In genomic region chr8:44936481-44936961, GRCm38 (mm10) we compare ENCODE assay signal across 8 mouse cellular contexts. TPM values are rescaled to one million over a fixed set of nuclear protein-coding genes. Genes with fewer than 3 reads are reported as not detected.
A peak's percentile ranks its signal among the peaks of the same experiment; 100 is the strongest.
DNase-seq lines count a peak whose midpoint lies in the region; ATAC-seq lines count a peak whose summit lies in the region.
"Had no signal": no experiment of that assay in that cellular context is flagged by ENCODE, and none has a peak within 500 bp of the region (broad histone marks: within the 10 kb centered on the region; RNA-seq: fewer than 3 reads in every experiment).

No protein-coding gene starts in this region.

- DNase-seq in forebrain, embryonic 11.5 days (ENCODE audit: low spot score), result peak; percentile 73
- no peak for DNase-seq in T-cell, adult 2 months (ENCODE audit: low spot score)
- no peak for DNase-seq in thymus, postnatal 0 days (ENCODE audit: low spot score)

- peak overlapping the region; percentile 90; the same call in 1 of the 2 replicates for H3K27ac ChIP-seq in forebrain, embryonic 11.5 days (ENCODE audit: low read depth, low read length)
- H3K27ac ChIP-seq in limb, embryonic 15.5 days, result peak overlapping the region; percentile 94
- peak overlapping the region; percentile 96 for H3K27ac ChIP-seq in stomach, embryonic 15.5 days

- no peaks in the 10 kb centered on the region for H3K36me3 ChIP-seq in megakaryocyte, embryonic 14.5 days (replicated peaks; ENCODE audit: low read length)
- no peaks in the 10 kb centered on the region for H3K36me3 ChIP-seq in forebrain, embryonic 11.5 days (ENCODE audit: control insufficient read depth, insufficient read depth, low read length)
- H3K36me3 ChIP-seq in limb, embryonic 15.5 days, result 0 out of 2 replicates have a peak, but pooled peaks cover 2% of the 10 kb centered on the region
- H3K36me3 ChIP-seq in stomach, embryonic 15.5 days, result no peaks in the 10 kb centered on the region

- H3K4me2 ChIP-seq in forebrain, embryonic 11.5 days (ENCODE audit: low read depth, low read length, severe bottlenecking), result peak overlapping the region; percentile 72
- peak overlapping the region; percentile 74 for H3K4me2 ChIP-seq in limb, embryonic 15.5 days
- H3K4me2 ChIP-seq in stomach, embryonic 15.5 days, result peak overlapping the region; percentile 81

- no peak for ATAC-seq in megakaryocyte, adult 5-6 weeks (ENCODE audit: poor library complexity, severe bottlenecking)
- no peak for ATAC-seq in forebrain, embryonic 11.5 days (replicated peaks; ENCODE audit: low FRiP score)
- ATAC-seq in limb, embryonic 15.5 days (ENCODE audit: insufficient number of reproducible peaks, low FRiP score, low TSS enrichment, low read depth), result no peak
- ATAC-seq in stomach, embryonic 15.5 days (ENCODE audit: insufficient read depth, low FRiP score, low read depth), result no peak

- H3K9me3 ChIP-seq in megakaryocyte, embryonic 14.5 days, result 0 out of 2 replicates have a peak, but pooled peaks cover 4% of the 10 kb centered on the region
- no peaks in the 10 kb centered on the region for H3K9me3 ChIP-seq in forebrain, embryonic 11.5 days (ENCODE audit: control insufficient read depth, low read length)
- H3K9me3 ChIP-seq in limb, embryonic 15.5 days, result no peaks in the 10 kb centered on the region
- no peaks in the 10 kb centered on the region for H3K9me3 ChIP-seq in stomach, embryonic 15.5 days

- 0% methylated on average over 16 of the region's 16 CpGs for WGBS in forebrain, embryonic 11.5 days
- WGBS in limb, embryonic 15.5 days, result under 1% methylated on average over 16 of the region's 16 CpGs
- WGBS in stomach, embryonic 15.5 days, result 2% methylated on average over 16 of the region's 16 CpGs

- peaks cover 36% of the 10 kb centered on the region for H3K4me1 ChIP-seq in megakaryocyte, embryonic 14.5 days
- H3K4me1 ChIP-seq in forebrain, embryonic 11.5 days (replicated peaks; ENCODE audit: control insufficient read depth, insufficient read depth, low read length), result 0 out of 2 replicates have a peak, but pooled peaks cover 5% of the 10 kb centered on the region
- H3K4me1 ChIP-seq in limb, embryonic 15.5 days, result peaks cover 12% of the 10 kb centered on the region; the same call in 1 of the 2 replicates
- H3K4me1 ChIP-seq in stomach, embryonic 15.5 days, result peaks cover 5% of the 10 kb centered on the region; the same call in 1 of the 2 replicates

- H3K9ac ChIP-seq in forebrain, embryonic 11.5 days (ENCODE audit: low read length), result peak overlapping the region; percentile 81
- peak overlapping the region; percentile 66 for H3K9ac ChIP-seq in limb, embryonic 15.5 days
- peak overlapping the region; percentile 34; the same call in 1 of the 2 replicates for H3K9ac ChIP-seq in stomach, embryonic 15.5 days

- peak overlapping the region; percentile 56 for H3K4me3 ChIP-seq in megakaryocyte, embryonic 14.5 days (replicated peaks)
- peak overlapping the region; percentile 73 for H3K4me3 ChIP-seq in forebrain, embryonic 11.5 days (ENCODE audit: low read depth, low read length)
- peak overlapping the region; percentile 81 for H3K4me3 ChIP-seq in limb, embryonic 15.5 days
- peak overlapping the region; percentile 86 for H3K4me3 ChIP-seq in stomach, embryonic 15.5 days (replicated peaks)

- H3K27me3 ChIP-seq in megakaryocyte, embryonic 14.5 days (replicated peaks), result peaks cover 63% of the 10 kb centered on the region
- H3K27me3 ChIP-seq in forebrain, embryonic 11.5 days (ENCODE audit: control insufficient read depth, insufficient read depth, low read length), result no peaks in the 10 kb centered on the region
- no peaks in the 10 kb centered on the region for H3K27me3 ChIP-seq in limb, embryonic 15.5 days
- no peaks in the 10 kb centered on the region for H3K27me3 ChIP-seq in stomach, embryonic 15.5 days (replicated peaks)

RNA-seq across cellular contexts. Expression of gene Fat1, which starts 1.3 kb away (rescaled TPM):
- 0.01 TPM in 1 of 2 replicates, not detected in the other for polyA plus RNA-seq in megakaryocyte, embryonic 14.5 days (2012; ENCODE audit: insufficient read depth, low replicate concordance)
- total RNA-seq in megakaryocyte, adult 5-6 weeks (2015), result 0.02 and 0.42 TPM in 2 replicates
- 0.04 and 0.07 TPM in 2 replicates for total RNA-seq in megakaryocyte, adult 5-6 weeks (2017)
- 35.2 and 35.5 TPM in 2 replicates for polyA plus RNA-seq in forebrain, embryonic 11.5 days (2014; fragmentation: Nextera tagmentation; extraction: Ambion mirVana)
- polyA plus RNA-seq in limb, embryonic 15.5 days (2015; fragmentation: Nextera tagmentation; extraction: Ambion mirVana), result 27.4 and 30.4 TPM in 2 replicates
- polyA plus RNA-seq in stomach, embryonic 15.5 days (2015; fragmentation: Nextera tagmentation; extraction: Ambion mirVana), result 14.5 and 18.2 TPM in 2 replicates
- polyA plus RNA-seq in thymus, postnatal 0 days (2015; fragmentation: Nextera tagmentation; extraction: Ambion mirVana), result 2.3 TPM in 2 replicates
- total RNA-seq: common myeloid progenitor, adult 5-6 weeks had no signal
